Mouse (Mus musculus) gastrocnemius, postnatal 25 days (tissue): Measurements from ENCODE around the gene Veph1. TPM values are rescaled to one million over a fixed set of nuclear protein-coding genes. Genes with fewer than 3 reads are reported as not detected.
A peak's percentile ranks its signal among the peaks of the same experiment; 100 is the strongest.

Source experiments
- DNase-seq: peaks from one replicate; pipeline ENCODE4 v3.0.0; 2022
- total RNA-seq, 2 experiments: library from RNA; stranded (reverse); gene quantifications; 1 replicate in 1 of 2; 2 replicates in 1 of 2; pipeline ENCODE4 v1.2.3; 2021

Veph1 gene
- total RNA-seq, 2 experiments from 2014 or later, result not detected

- no peak for DNase-seq
Observed at GRCm38 (mm10) chr3:66101809-66102598, 194.6 kb downstream of the Veph1 start.

DNA sequence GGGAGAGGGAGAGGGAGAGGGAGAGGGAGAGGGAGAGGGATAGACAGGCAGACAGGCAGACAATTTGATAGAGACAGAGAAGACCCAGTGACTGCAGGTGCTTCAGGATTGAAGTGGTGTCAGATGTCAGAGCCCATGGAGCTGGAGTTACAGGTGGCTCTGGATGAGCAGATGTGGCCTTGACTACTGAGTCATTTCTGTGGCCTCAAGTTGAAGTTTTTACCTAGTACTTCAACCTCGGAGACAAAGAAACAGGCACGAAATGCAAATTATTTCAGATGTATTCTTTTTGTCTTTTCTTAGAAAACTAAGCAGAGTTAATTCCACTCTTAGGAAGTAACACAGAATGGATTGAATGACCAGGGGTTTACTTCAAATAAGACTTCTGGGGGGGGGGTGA, 195.6 kb downstream of the Veph1 start:
- no peak for DNase-seq

DNA sequence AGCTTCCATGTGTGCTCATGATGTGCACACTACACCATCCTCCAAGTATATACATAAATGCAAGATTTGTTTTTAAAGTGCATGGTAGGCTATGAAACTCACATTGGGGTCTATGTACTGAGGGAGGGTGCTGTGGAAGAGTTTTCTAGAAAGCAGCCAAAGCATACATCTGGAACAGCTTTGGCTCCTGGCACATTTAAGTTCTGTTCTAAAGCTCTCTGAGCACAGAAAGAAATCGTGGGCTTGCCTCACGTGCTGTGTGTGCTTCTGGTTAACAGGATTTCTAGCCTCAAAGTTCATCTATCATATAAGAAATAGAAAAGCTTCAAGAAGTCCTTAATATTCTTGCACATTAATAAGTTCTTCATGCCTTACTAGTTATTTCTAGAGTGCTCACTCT, 204.9 kb downstream of the Veph1 start:
- DNase-seq, result no peak

- DNase-seq, result no peak
Observed at GRCm38 (mm10) chr3:66087608-66088007, 209.0 kb downstream of the Veph1 start.

DNA sequence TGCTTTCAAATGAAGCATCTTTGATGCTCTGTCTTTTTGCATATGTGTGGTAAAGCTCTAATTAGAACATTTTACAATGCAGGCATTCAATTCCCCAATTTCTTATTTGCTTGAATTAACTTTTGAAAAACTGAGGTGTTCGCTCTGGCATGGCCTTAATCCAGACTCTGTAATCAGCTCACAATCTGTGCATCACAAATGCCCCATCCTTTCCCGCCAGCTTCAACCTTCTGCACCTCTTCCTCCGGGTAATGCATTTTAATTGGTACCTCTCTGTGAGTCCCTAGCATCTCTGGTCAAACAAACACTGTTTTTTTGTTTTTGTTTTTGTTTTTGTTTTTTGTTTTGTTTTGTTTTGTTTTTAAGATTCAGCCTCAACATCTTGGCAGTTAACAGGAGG, 212.8 kb downstream of the Veph1 start:
- DNase-seq, result no peak

GRCm38 (mm10) chr3:66083407-66083806, 213.2 kb downstream of the Veph1 start:
- DNase-seq, result no peak

- no peak for DNase-seq
Observed at GRCm38 (mm10) chr3:66082975-66083374, 213.7 kb downstream of the Veph1 start.

DNA sequence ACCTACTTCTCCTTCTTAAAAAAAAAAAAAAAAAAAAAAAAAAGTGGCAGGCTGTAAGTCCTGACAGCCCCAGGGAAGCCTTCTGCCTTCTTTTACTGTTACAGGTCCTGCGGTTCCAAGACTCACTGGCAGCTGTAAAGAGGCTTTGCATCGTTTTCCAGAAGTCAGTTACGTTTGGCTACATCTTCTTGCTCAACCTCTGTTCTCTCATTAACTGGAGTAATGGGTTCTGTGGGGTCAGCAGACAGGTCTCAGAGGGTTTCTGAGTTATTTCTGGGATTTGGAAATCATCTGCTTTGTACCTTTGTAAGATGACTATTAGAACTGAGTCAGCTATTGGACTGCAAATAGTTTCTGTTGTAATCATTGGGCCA, 215.3 kb downstream of the Veph1 start:
- DNase-seq, result peak; percentile 15

DNA sequence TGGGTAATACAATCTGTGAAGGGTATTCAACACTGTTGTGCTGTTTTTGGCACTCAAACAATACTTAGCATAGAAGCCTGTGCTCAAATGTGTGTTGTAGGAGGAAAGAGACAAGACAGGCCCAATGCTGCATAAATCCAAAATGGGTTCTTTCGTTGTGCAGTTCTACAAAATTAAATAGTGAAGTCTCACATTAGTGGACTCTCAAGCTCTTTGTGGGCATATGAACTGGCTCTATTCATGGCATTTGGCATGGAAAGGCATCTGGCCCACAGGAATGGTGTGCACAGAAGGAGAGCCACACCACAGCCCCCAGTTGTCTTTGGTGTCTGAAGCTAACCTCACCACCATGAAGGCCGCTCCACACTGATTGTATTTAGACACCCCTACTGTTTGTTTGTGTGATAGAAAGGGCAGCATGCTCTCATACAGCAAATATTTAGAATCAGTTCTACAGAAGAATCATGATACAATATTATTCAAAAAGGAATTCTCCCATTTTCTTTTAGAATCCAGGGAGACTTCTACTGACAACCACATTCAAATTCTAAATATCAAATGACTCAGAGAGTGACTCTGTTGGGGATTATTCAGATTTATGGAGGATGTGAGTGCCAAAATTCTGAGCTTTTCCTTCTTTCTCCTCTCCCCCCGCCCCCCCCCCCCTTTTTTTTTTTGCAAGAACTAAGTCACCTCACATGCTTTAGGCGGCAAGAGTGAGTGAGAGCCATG, 215.8 kb downstream of the Veph1 start:
- no peak for DNase-seq

DNA sequence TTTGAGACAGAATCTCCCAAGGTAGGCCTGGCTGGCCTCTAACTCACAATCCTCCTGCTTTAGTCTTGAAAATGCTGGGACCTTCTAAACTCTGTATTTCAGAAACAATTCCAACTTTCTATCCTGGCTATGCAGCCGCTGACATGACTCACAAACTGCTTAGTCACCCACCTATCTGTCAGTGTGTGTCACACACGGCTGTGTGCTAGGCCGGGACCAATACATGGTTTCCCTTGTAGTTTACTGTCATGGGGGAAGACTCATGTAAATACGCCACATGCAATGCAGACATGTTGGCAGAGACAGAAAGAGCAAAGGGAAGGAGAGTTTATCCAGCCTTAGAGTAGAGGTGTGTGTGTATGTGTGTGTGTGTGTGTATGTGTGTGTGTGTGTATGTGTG, 216.8 kb downstream of the Veph1 start:
- DNase-seq, result no peak

DNA sequence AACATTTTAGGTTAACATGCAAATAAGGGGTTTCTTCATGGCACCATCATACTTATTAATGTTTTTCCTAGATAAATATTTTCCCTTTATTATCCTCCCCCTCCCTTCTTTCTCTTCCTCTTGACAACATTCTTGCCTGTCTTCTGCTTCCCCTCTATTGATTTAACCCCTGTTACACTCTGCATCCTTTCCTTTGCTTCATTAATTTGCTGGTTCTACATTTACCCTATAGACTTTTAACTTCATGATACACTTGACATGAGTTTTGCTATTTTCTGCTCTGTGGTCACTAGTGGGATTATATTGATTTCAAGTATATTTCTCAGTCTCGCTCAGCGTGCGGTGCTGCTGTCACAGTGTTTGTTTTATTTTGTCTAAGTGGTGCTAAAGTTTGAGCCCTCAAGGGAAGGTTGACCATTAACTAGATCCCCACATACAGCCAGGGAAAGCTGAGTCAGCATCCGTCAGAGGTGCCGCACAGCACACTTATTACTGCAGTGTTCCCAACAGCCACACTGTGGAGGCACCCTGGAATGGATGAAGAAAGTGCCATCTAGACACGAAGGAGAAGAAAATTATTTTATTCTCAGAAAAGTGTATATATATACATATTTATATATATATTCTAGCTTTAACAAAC, 217.6 kb downstream of the Veph1 start:
- no peak for DNase-seq

DNA sequence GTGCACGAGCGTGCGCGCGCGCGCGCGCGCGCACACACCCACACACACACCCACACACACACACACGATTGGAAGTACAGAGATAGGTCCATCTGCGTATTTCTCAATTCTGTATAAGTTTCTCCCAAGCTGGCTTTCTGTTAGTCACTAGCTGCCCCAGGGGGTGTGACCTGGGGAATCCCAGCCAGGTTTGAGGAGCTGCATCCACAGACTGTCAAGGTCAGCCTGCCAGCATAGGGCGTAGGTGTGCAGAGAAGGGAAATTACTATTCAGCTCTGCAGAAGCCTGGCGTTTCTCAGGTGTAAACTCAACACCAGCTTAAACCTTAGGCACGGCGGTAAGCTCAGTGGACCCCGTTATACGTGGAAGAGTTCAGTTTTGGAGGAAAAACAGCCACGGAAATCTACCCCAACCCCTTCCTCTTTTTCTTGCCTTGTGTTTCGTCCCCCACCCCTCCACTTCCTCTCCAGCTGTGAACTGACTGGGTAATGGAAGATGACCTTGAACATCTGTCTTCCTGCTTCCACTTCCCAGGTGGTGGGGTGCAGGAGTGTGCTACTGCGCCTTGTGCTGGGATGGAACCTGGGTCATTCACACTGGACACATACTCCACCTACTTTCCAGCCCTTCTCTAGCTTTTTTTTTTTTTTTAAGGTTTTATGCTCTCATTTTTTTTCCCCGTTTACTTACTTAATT, 218.5 kb downstream of the Veph1 start:
- peak; percentile 16 for DNase-seq

DNA sequence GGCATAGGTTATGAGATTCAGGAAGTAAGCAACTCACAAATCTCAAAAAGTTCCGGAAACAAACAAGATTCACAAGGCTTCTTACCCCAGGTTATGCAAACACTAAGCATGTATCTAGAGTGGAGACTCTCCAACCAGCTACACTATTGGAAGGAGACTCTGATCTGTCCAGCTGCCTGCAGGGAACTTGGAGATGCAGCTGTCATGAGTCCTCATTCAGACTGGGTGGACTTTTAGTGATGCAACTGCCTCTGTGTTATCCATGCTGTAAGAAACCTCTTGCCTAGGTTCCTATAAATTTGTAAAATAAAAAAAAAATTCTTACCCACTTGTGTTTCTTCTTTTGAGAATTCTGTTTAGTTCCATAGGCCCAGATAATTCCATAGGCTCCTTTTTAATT, 226.4 kb downstream of the Veph1 start:
- no peak for DNase-seq

DNA sequence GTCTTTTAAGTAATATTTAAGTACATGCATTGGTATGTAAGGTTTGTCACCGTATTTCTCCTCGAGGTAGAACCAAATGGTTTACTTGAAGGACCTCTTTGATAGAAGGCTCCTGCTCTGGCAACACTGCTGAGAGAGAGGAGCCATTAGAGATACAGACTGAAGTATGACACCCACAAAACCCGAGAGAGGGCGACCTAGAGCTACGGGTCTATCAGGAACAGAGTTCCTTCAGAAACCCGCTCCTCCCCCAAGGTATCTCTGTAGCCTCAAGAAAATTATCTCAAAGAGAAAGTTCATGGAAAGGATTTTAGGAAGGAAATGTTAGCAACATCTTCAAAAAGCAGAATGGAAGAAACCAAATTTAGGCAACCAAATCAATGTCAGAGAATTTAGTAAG, 232.8 kb downstream of the Veph1 start:
- no peak for DNase-seq

DNA sequence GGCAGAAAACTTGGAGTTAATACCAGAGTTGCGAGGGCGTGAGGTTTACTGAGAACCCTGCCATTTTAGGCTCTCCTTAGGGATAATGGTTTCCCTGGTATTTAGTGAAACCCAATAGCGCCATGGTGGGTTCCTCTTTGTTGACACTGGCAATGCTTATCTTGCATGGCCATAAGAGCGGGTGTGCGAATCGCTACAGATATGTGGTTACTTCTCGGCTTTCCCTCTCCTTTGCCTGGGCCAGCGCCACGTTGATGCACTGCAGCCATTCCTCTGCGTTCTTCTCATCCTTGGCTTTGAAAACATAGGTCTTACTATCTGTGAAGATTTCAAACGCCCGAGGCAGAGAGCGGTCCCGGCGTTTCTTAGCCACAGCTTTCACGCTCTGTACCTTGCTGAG, 239.7 kb downstream of the Veph1 start:
- DNase-seq, result no peak

- no peak for DNase-seq
Observed at GRCm38 (mm10) chr3:66055652-66056051, 241.0 kb downstream of the Veph1 start.

DNA sequence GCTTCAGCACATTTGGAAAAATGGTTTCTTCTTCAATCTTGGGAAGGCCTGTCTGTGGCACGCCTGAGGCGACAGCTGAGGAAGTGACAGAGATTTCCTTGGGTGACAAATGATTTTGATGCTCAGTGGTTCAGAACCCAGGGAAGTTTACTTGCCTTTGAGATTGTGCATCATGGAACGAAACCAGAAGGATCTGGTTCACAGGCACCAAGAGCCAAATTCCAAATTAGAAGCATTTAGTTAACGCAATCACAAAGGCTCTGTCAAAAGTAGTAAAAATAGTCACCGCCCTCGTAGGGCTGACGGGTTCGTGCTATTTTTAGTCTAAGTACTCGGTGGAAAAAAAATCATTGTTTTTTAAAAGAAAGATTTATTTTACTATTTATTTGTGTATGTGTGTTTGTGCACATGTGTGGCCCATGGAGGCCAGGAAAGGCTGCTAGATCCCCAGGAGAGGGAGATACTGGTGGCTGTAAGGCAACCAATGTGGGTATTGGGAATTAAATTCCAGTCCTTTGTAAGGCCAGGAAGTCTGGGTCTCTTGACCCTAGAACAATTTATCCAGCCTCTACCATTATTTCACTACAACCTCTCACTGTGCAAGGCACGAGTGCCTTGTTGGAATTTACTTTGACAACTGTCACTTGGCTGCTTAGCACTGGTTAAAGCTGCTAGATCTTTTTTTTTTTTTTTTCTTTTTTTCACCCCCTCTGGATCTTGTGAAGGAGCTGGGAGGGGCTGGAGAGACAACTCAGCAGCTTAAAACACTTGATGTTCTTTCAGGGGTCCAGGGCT, 246.3 kb downstream of the Veph1 start:
- no peak for DNase-seq

GRCm38 (mm10) chr3:66040857-66041494, 255.7 kb downstream of the Veph1 start:
- DNase-seq, result no peak

DNA sequence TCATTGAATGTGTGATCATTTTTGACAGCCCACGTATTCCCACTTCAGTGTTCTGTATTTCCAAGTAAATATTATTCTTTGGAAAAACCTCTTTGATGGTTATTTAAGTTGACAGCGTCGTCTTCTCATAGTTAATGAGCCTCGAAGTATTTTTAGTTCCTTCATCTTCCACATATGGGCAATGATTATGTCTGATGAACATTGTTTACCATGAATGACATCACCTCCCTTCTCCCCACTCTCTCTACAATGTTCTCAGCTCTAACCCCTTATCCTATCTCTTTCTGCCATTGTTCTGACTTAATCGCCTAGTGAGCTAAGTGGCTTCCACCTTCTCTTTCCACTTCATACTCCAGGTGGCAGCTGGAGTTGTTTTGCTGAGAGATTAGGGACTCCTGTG, 261.4 kb downstream of the Veph1 start:
- DNase-seq, result no peak

DNA sequence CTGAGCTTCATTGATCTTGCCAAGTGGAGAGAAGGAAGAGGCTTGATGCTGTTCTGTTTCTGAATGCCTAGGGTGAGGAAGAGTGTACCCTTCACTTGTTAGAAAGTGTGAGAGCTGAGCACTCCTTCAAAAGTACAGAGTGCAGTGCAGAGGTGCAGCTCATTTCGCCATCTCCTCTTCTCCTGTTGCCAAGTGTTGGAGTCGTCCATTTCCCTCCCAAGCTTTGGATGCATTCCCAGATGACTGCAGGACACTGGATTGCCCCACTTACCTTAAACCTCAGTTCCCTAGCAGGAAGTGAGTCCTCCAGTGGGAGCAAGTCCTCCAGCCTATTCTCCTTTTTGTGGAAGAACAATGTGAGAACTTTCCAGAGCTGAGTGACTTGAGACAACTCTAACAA, 263.3 kb downstream of the Veph1 start:
- peak; percentile 24 for DNase-seq

GRCm38 (mm10) chr3:66025454-66025853, 271.2 kb downstream of the Veph1 start:
- DNase-seq, result no peak
